Mouse (Mus musculus) liver, embryonic 14.5 days (tissue): Measurements from ENCODE around the gene Atat1.

ENCODE experiments used
- CTCF ChIP-seq: IDR thresholded peaks from 2 replicates; pipeline ENCODE4 v1.5.1; 2016; ENCODE audit warnings: antibody characterized with exemption, low read depth, control low read depth
- EP300 ChIP-seq: IDR thresholded peaks from 2 replicates; pipeline ENCODE4 v1.6.1; 2016; ENCODE audit warnings: antibody characterized with exemption, low read depth

DNA sequence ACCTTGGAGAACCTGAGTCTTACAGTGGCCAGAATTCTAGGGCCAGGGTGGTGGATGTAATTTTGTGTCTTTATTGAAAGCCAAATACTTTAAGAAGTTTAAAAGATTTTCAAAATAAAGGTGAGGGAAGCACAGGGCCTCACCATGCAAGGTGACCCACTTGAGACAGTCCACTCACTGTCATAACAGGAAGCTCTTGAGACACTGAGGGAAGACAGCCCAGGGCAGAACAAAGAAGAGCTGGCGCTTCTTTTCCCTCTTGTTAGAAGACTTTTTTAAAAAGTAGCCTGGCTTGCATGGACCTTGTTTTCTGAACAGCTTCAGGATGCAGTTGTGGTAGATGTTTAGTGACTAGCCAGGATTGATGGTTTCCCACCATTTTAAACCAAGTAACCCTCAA is 10.5 kb upstream of the Atat1 start:
- TF ChIP-seq CTCF = no peak
- no peak for TF ChIP-seq EP300
